Mouse (Mus musculus) kidney, adult 2 months (tissue): Measurements from ENCODE around the gene Tmem63a. TPM values are rescaled to one million over a fixed set of nuclear protein-coding genes. Genes with fewer than 3 reads are reported as not detected.
"Not testable (repeated sequence)": the region's sequence is repeated elsewhere in the genome, so short reads cannot be mapped to it uniquely, and the experiment has no call there.

Experiments used
- DNase-seq: peaks from one replicate; pipeline ENCODE4 v3.0.0; 2021
- H3K27ac ChIP-seq: fragments of 200-500 bp; 2 replicates; pipeline ENCODE4 v1.5.1; 2012; ENCODE audit warnings: low read depth, low read length, control low read depth, inconsistent platforms; ENCODE audit not compliant: insufficient read depth
- H3K27me3 ChIP-seq: fragments of 200-500 bp; replicated peaks from 2 replicates; pipeline ENCODE4 v1.6.1; 2012; ENCODE audit warnings: mild to moderate bottlenecking, moderate library complexity, low read length, inconsistent platforms; ENCODE audit not compliant: control insufficient read depth, insufficient read depth
- H3K36me3 ChIP-seq: fragments of 200-500 bp; 2 replicates; pipeline ENCODE4 v1.6.1; 2012; ENCODE audit warnings: mild to moderate bottlenecking, moderate library complexity, low read length, inconsistent platforms; ENCODE audit not compliant: control insufficient read depth, insufficient read depth
- H3K4me1 ChIP-seq: fragments of 200-500 bp; 2 replicates; pipeline ENCODE4 v1.6.1; 2011; ENCODE audit warnings: low read length; ENCODE audit not compliant: control insufficient read depth, insufficient read depth
- H3K4me3 ChIP-seq: fragments of 200-500 bp; 2 replicates; pipeline ENCODE4 v1.5.1; 2011; ENCODE audit warnings: mild to moderate bottlenecking, low read depth, low read length, control low read depth; ENCODE audit not compliant: insufficient read depth
- CTCF ChIP-seq: fragments of 200-500 bp; conservative IDR thresholded peaks from 2 replicates; pipeline ENCODE4 v1.5.1; 2011; ENCODE audit warnings: low read depth, mild to moderate bottlenecking, control low read depth, low read length, moderate library complexity, mixed read lengths; ENCODE audit not compliant: insufficient read depth, insufficient read length
- POLR2A ChIP-seq: fragments of 200-500 bp; IDR thresholded peaks from one replicate; pipeline ENCODE4 v1.6.1; 2011; ENCODE audit warnings: low read depth, low read length, control low read depth
- WGBS: fragments of 180-500 bp; shearing (Covaris S2); methylation state at CpG from one replicate; pipeline ENCODE4 v1.1.7; 2018; 5-methylcytosine and 5-hydroxymethylcytosine counted together
- polyA plus RNA-seq: library from polyadenylated mRNA; depleted of rRNA; stranded (reverse); fragments of >200 nt; gene quantifications from 2 replicates; pipeline ENCODE4 v1.2.3, GENCODE M21; 2012

Gene Tmem63a
- polyA plus RNA-seq, 1 experiment: 26.7 TPM

DNA sequence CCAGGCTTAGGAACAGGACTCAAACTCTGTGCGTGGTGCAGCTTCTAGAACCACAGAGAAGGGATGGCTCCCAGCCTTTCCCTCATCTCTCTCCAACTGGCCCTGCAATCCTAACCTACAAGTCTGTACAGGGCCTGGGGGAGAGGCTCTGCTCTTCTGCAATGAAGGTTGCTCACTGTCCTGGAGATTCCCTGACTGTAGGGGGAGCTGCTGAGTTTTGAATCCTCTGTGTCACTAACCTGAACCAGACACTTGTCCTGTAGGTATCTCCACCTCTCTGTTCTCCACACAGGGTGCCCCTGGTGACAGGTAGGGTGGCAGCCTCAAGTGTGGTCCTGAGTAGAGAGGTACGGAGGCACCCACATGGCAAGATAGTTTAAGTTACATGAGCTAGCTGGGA lies 38.3 kb downstream of the Tmem63a start:
- DNase-seq: no peak

DNA sequence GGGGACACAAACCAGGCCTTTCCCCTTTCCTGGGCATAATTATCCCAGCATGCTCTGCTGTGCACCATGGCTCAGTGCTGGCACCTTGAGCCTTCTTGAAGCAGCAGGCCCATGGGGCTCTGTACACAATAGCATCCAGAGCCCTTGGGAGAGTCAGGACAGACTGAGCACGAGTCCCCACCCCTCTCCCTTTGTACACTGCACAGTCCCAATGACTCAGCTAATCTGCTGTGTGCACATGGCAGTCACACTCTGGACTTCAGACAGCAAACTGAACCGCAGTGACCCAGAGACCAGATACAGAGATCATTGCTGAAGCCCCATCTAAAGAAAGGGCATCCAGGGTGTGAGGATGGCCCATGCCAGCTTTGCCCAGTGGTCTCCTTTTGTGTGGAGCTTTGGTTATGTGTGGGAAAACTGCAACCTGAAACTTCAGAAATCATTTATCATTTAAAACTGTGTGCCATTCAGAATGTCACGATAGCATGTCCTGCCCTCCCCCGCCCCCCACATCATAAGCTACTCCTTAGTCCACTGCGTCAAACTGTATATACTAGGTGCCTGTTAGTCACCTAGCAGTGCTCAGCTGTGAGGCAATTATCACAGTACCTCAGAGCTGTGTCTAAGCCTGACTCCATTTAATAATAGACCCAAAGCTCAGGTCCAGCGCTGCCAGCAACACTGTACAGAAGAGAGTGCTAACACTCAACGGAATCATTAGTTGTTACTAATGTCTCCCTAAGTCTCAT lies 39.3 kb downstream of the Tmem63a start:
- DNase-seq, H3K4me1 ChIP-seq, H3K27ac ChIP-seq, H3K36me3 ChIP-seq, H3K4me3 ChIP-seq, H3K27me3 ChIP-seq: not testable (repeated sequence)
- WGBS: 79% methylated on average over 7 of the region's 7 CpGs

More for the DNA sequence above, 38.3 kb downstream of the Tmem63a start:
- Histone ChIP-seq H3K4me1 (no peaks in the 10 kb centered on the region), H3K27ac (no peak overlapping the region), H3K4me3 (no peak overlapping the region), H3K27me3 (no peaks in the 10 kb centered on the region), H3K36me3 (no peaks in the 10 kb centered on the region)
- 81% methylated on average over 2 of the region's 2 CpGs for WGBS
- TF ChIP-seq CTCF: peak; percentile 34; the same call in 1 of the 2 replicates
- TF ChIP-seq POLR2A: no peak

DNA sequence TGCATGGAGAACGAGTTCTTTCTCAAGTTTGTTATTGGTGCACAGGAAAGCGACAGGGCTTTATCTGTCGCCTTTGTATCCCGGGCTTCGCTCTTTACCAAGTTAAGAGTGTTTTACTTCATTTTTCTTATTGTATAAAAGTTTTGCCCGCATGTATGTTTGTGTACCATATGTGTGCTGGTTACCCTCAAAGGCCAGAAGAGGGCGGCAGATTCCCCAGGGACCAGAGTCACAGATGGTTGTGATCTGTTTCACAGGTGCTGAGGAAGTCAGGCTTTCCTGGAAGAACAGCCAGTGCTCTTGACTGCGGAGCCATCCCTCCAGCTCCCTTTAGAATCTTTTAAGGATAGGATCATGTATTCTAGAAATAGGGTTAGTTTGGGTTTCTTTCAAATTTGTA lies 44.6 kb downstream of the Tmem63a start:
- Histone ChIP-seq H3K4me3 (no peak overlapping the region), H3K36me3 (no peaks in the 10 kb centered on the region), H3K27ac (no peak overlapping the region), H3K4me1 (no peaks in the 10 kb centered on the region), H3K27me3 (no peaks in the 10 kb centered on the region)
- no peak for DNase-seq
- TF ChIP-seq CTCF (no peak), POLR2A (no peak)
- WGBS: 90% methylated on average over 8 of the region's 8 CpGs

DNA sequence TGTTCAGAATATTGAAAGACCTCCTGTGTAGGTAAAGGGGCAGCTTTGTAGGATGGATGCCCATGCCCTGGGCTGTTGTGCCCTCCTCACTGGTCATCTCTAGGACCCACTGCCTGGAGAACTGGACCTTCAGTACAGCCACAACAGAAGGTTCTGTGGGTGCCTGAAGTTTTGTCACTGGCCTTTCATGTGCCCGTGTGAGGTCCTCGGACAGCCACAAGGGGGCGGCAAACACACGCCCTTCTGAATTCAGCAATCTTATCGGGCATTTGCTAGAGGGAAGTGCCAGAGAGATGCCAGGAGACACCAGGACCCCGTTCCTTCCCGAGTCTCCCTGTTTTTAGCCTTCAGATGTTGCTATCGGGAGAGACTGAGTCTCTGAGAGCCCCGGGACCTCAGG lies 45.6 kb downstream of the Tmem63a start:
- TF ChIP-seq CTCF (peak; percentile 94), POLR2A (no peak)
- H3K36me3 ChIP-seq: no peaks in the 10 kb centered on the region
- under 1% methylated on average over 9 of the region's 9 CpGs for WGBS
- H3K4me1 ChIP-seq: no peaks in the 10 kb centered on the region
- peak; percentile 72 for DNase-seq
- no peak overlapping the region for H3K27ac ChIP-seq
- no peaks in the 10 kb centered on the region for H3K27me3 ChIP-seq
- H3K4me3 ChIP-seq: no peak overlapping the region

DNA sequence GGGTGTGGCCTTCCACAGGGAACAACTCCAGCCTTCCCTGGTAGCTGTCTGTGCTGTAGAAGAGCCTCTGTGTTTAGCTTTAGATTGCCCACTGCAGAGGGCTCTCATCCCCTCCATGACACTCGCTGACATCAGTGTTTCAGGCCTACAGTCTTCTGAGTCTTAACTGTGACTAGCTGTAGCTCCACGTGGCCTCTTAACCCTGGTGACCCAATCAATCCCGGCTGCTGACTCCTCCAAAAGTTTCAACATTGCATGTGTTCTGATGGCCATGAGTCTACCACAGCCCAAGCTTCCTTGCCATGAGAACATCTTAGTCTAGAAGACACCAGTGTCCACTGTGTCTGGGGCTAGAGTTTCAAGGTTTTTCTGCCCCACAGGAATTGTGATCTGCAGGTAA lies 48.5 kb downstream of the Tmem63a start:
- H3K4me3 ChIP-seq: no peak overlapping the region
- H3K4me1 ChIP-seq: no peaks in the 10 kb centered on the region
- no peak overlapping the region for H3K27ac ChIP-seq
- H3K27me3 ChIP-seq: no peaks in the 10 kb centered on the region
- no peaks in the 10 kb centered on the region for H3K36me3 ChIP-seq
- DNase-seq: no peak
- 63% methylated on average over 3 of the region's 3 CpGs for WGBS
- TF ChIP-seq POLR2A: no peak
- TF ChIP-seq CTCF: no peak

DNA sequence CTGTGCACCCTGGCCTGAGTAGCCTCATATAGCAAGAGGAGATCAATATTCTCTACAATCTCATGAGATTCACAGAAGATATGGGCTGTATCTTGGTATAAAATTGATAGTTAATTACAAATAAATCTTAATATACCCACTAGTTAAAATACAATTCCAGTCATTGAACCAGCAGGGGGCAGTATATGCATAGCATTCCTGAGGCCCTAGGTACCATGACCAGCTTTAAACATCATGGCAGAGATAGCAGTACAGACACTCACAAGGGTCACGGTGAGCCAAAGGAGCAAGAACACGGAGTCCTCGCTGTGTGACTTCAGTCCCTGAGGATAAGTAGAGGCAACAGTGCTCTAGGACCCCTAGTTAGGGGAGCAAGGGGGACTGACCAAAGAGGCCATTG lies 50.0 kb downstream of the Tmem63a start:
- Histone ChIP-seq H3K27me3 (no peaks in the 10 kb centered on the region), H3K27ac (no peak overlapping the region), H3K4me3 (no peak overlapping the region), H3K4me1 (no peaks in the 10 kb centered on the region), H3K36me3 (no peaks in the 10 kb centered on the region)
- whole genome bisulfite sequencing: 50% methylated on average over 3 of the region's 3 CpGs
- peak; percentile 74 for DNase-seq
- peak; percentile 47 for TF ChIP-seq CTCF
- no peak for TF ChIP-seq POLR2A

DNA sequence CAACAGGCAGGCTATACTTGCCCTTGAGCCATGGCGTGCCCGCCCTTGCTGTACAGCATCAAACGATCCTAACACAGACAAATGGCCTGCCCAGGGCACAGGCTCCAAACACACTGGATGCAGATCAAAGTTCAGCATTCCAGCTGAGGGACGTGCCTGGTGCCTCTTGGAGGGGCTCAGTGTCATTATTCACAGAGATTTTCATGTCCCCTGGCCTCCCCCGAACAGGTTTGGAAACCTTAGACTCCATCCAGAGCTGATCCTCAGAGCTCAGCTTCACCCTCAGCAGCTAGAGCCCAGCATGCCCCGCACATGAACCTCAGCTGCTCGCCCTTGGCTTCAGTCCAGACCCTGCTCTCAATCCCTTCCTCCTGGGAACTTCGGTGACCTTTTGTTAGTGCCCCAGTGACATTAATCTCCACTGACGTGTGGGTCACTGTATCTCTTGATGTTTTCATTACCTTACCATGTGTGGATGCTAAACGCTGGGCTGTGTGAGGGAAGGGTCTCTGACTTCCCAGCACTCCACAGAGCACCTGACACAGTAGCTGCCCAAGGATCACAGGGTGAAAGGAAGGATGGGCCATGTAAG lies 58.5 kb downstream of the Tmem63a start:
- TF ChIP-seq CTCF (no peak), POLR2A (no peak)
- Histone ChIP-seq H3K36me3 (no peaks in the 10 kb centered on the region), H3K27ac (no peak overlapping the region), H3K4me1 (peaks cover 4% of the 10 kb centered on the region; the same call in 1 of the 2 replicates), H3K4me3 (no peak overlapping the region), H3K27me3 (no peaks in the 10 kb centered on the region)
- WGBS: 16% methylated on average over 10 of the region's 10 CpGs
- DNase-seq: peak; percentile 62
